Mouse (Mus musculus): ENCODE data around the gene Lysmd3. TPM values are rescaled to one million over a fixed set of nuclear protein-coding genes. Genes with fewer than 3 reads are reported as not detected.
A peak's percentile ranks its signal among the peaks of the same experiment; 100 is the strongest.
"Not testable (repeated sequence)": the region's sequence is repeated elsewhere in the genome, so short reads cannot be mapped to it uniquely, and the experiment has no call there.

Gene Lysmd3
- 10 to 100 TPM; 13.2 to 17.2 TPM for total RNA-seq (2021)
- 4.3 and 9.3 TPM in 2 replicates for polyA plus RNA-seq (2012; rRNA removed)
- long read RNA-seq, full-length matches to known transcripts = 14 of 20 reads
- long read RNA-seq, partial matches to known transcripts = 0 of 20 reads
- long read RNA-seq, other reads (novel, unspliced or antisense) = 6 of 20 reads

DNA sequence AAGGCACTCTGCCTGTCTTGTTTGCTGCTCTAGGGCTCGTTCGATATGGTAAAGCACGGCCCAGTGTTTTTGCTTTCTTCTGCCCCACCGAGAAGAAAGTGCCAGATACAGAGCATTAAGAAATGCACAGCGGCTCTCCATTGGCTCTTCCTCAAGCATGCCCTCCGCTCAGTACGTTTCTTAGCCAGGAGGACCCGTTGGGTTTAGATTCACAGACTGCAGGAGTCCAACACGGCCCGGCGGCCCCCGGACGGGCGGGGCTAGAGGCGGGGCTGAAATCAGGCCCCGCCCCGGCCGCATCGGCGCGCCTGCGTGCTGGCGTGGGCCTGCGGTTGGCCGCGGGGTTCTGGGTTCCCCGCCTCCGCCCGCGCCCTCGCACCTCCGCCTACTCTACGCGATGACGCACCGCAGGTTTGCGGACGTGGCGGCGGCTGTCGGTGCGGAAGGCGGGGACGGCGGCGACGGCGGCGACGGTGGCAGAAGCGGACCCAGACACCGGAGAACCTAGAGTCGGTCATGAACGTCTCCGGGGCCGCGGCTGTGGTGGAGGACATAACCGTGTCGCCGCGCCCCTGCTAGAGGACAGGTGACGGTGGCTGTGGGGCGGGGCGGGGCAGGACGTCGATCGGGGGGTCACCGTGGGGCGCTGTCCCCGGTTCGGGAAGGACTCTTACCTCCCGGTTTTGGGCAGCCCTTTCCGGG is at the start of gene Lysmd3:
TSS of gene Lysmd3 (plus strand) at position 313 of the 702 bp plus-strand sequence.
- H3K27ac ChIP-seq = peak within 1 kb of the TSS; percentile 98
- TF ChIP-seq EP300 (IDR thresholded peaks at IDR 0.05; ENCODE audit: insufficient read depth, low read depth, low read length) (no peak), CTCF (IDR thresholded peaks at IDR 0.05) (no peak), POLR2A (IDR thresholded peaks at IDR 0.05; ENCODE audit: insufficient read depth, low read depth, low read length) (peak; percentile 77)
- peaks cover 3% of the 10 kb centered on the region; the same call in 1 of the 2 replicates for H3K4me1 ChIP-seq (ENCODE audit: control insufficient read depth, insufficient read depth, low read length)
- H3K27me3 ChIP-seq (ENCODE audit: control insufficient read depth, insufficient read depth, low read length) = no peaks in the 10 kb centered on the region
- peaks cover 5% of the 10 kb centered on the region; the same call in 1 of the 2 replicates for H3K36me3 ChIP-seq (ENCODE audit: control insufficient read depth, insufficient read depth, low read length)
- peak; percentile 94 to 96 for DNase-seq
- H3K4me3 ChIP-seq = peak within 1 kb of the TSS; percentile 61
- H3K79me2 ChIP-seq (replicated peaks; ENCODE audit: control insufficient read depth, insufficient read depth, low read length) = peaks cover 4% of the 10 kb centered on the region; the same call in 1 of the 2 replicates
- WGBS = 1% methylated on average over 73 of the region's 73 CpGs
- intact Hi-C loops (cut with DNase I) = loop anchor here (5.0 kb wide), 4 partner anchors 55 to 775 kb away; partner anchors contain the start of genes Arrdc3, Cetn3, Mblac2 and Polr3g
- H3K9ac ChIP-seq (ENCODE audit: low read depth, low read length) = peak within 1 kb of the TSS; percentile 98

DNA sequence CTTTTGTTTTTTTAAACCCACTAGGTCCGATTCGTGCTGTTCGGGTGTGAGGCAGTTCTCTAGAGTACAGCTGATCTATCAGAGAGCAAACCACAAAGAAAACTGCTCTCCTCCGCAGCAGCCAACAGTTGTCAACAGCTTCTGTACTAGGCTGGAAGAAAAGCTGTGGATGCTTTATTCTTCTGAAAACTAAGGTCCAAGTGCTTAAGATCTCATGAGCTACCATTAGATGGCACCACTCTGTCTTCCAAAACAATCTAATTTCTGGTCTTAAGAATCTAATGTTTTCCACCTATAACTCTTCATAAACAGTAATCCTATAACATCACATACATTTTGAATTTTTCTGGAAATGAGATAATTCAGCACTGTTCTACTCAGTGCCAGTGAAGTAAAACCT is 47.1 kb upstream of the Lysmd3 start:
- Histone ChIP-seq H3K79me2 (replicated peaks; ENCODE audit: control insufficient read depth, insufficient read depth, low read length) (no peaks in the 10 kb centered on the region), H3K27me3 (ENCODE audit: control insufficient read depth, insufficient read depth, low read length) (no peaks in the 10 kb centered on the region), H3K27ac (no peak overlapping the region), H3K4me3 (no peak overlapping the region), H3K4me1 (ENCODE audit: control insufficient read depth, insufficient read depth, low read length) (no peaks in the 10 kb centered on the region), H3K36me3 (ENCODE audit: control insufficient read depth, insufficient read depth, low read length) (no peaks in the 10 kb centered on the region), H3K9ac (ENCODE audit: low read depth, low read length) (no peak overlapping the region)
- no peak for DNase-seq
- intact Hi-C loops (cut with DNase I) = no loop called here
- 70% methylated on average over 4 of the region's 4 CpGs for WGBS
- TF ChIP-seq EP300 (IDR thresholded peaks at IDR 0.05; ENCODE audit: insufficient read depth, low read depth, low read length) = no peak
- no peak for TF ChIP-seq POLR2A (IDR thresholded peaks at IDR 0.05; ENCODE audit: insufficient read depth, low read depth, low read length)
- TF ChIP-seq CTCF (IDR thresholded peaks at IDR 0.05) = no peak

DNA sequence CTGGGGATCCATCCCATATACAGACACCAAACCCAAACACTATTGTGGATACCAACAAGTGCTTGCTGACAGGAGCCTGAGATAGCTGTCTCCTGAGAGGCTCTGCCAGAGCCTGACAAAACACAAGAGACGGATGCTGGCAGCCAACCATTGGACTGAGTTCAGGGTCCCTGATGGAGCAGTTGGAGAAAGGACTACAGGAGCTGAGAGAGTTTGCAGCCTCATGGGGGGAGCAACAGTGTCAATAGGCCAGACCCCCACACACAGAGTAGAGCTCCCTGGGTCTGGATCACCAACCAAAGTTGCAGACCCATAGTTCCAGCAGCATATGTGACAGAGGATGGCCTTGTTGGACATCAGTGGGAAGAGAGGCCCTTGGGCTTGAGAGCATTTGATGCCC is 29.6 kb upstream of the Lysmd3 start:
- H3K4me3 ChIP-seq; H3K4me1 ChIP-seq (ENCODE audit: control insufficient read depth, insufficient read depth, low read length); H3K9ac ChIP-seq (ENCODE audit: low read depth, low read length); H3K36me3 ChIP-seq (ENCODE audit: control insufficient read depth, insufficient read depth, low read length); H3K79me2 ChIP-seq (replicated peaks; ENCODE audit: control insufficient read depth, insufficient read depth, low read length); DNase-seq; intact Hi-C loops (cut with DNase I); H3K27me3 ChIP-seq (ENCODE audit: control insufficient read depth, insufficient read depth, low read length); H3K27ac ChIP-seq: not testable (repeated sequence)
- WGBS = 46% methylated on average over 1 of the region's 1 CpGs

DNA sequence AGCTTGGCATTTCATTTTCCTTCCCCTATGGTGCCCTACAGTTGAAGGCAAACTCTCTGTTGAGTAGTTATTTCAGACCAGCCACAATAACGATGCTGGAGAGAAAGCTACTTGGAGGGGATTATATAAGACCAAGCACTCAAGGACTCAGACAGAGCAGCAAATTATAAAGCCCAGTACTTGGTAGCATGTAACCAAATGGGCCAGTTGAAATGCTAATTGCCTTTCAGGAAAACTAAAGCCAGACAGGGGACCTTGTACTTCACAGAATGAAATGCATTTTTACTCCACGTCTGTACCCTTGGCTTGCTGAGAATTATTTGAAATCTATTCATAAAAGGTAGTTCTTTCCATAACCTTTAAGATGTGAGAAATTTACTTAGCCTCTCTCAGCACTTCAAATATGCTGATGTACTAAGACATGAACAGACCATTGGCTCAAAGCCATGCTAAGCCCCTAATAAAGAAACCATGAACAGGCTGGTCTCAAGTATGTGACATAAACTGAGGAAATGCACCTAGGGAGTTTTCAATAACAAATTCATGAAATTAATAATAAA is 28.8 kb upstream of the Lysmd3 start:
- Histone ChIP-seq H3K9ac (ENCODE audit: low read depth, low read length) (no peak overlapping the region), H3K4me1 (ENCODE audit: control insufficient read depth, insufficient read depth, low read length) (no peaks in the 10 kb centered on the region), H3K27me3 (ENCODE audit: control insufficient read depth, insufficient read depth, low read length) (peaks cover 7% of the 10 kb centered on the region), H3K4me3 (no peak overlapping the region), H3K36me3 (ENCODE audit: control insufficient read depth, insufficient read depth, low read length) (no peaks in the 10 kb centered on the region), H3K79me2 (replicated peaks; ENCODE audit: control insufficient read depth, insufficient read depth, low read length) (no peaks in the 10 kb centered on the region), H3K27ac (no peak overlapping the region)
- 65% methylated on average over 2 of the region's 2 CpGs for WGBS
- intact Hi-C loops (cut with DNase I) = no loop called here
- DNase-seq = no peak
- TF ChIP-seq POLR2A (IDR thresholded peaks at IDR 0.05; ENCODE audit: insufficient read depth, low read depth, low read length) (no peak), CTCF (IDR thresholded peaks at IDR 0.05) (no peak), EP300 (IDR thresholded peaks at IDR 0.05; ENCODE audit: insufficient read depth, low read depth, low read length) (no peak)

DNA sequence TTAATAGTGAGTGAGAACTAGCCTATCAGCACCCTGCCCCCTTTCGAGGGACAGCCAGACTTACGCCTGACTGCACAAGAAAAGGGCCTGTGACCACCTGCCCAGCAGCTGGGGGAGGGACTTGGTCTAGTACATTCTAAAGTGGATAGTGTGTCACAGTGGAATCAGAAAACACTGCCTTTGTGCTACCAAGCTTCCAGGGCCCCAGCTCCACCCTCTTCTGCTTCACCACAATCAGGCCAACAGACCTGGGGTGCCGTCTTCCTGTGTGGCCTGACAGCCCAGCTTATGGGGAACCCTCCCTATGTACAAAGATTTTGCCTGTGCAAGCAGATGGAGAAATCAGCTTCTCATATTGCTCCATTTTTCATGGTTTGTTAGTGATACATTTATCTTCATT is 28.1 kb upstream of the Lysmd3 start:
- TF ChIP-seq POLR2A (IDR thresholded peaks at IDR 0.05; ENCODE audit: insufficient read depth, low read depth, low read length) (no peak), EP300 (IDR thresholded peaks at IDR 0.05; ENCODE audit: insufficient read depth, low read depth, low read length) (no peak), CTCF (IDR thresholded peaks at IDR 0.05) (no peak)
- 71% methylated on average over 3 of the region's 3 CpGs for WGBS
- Histone ChIP-seq H3K4me1 (ENCODE audit: control insufficient read depth, insufficient read depth, low read length) (no peaks in the 10 kb centered on the region), H3K9ac (ENCODE audit: low read depth, low read length) (no peak overlapping the region), H3K27me3 (ENCODE audit: control insufficient read depth, insufficient read depth, low read length) (peaks cover 7% of the 10 kb centered on the region), H3K79me2 (replicated peaks; ENCODE audit: control insufficient read depth, insufficient read depth, low read length) (no peaks in the 10 kb centered on the region), H3K36me3 (ENCODE audit: control insufficient read depth, insufficient read depth, low read length) (no peaks in the 10 kb centered on the region), H3K4me3 (no peak overlapping the region), H3K27ac (no peak overlapping the region)
- DNase-seq = no peak
- intact Hi-C loops (cut with DNase I) = no loop called here

DNA sequence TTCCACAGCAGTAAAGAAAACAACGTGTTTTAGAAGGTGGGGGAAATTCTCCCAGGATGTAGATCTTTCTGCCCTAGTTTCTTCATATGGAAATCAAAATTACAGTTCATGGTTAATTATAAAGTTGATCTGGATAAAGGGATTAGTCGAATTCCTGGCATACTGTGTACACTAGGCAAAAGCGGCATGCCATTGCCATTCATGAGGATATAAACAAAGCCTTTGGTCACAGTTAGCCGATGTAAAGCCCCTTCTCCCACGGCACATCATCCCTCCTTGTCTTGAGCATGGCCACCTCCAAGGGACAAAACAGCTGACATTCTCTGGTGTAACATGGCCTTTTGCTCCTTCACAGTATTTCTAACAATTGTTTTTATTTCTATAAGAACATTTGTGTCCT is 26.9 kb upstream of the Lysmd3 start:
- intact Hi-C loops (cut with DNase I) = no loop called here
- no peak overlapping the region for H3K27ac ChIP-seq
- WGBS = 70% methylated on average over 5 of the region's 5 CpGs
- no peaks in the 10 kb centered on the region for H3K4me1 ChIP-seq (ENCODE audit: control insufficient read depth, insufficient read depth, low read length)
- H3K4me3 ChIP-seq = no peak overlapping the region
- H3K79me2 ChIP-seq (replicated peaks; ENCODE audit: control insufficient read depth, insufficient read depth, low read length) = no peaks in the 10 kb centered on the region
- DNase-seq = no peak
- no peak overlapping the region for H3K9ac ChIP-seq (ENCODE audit: low read depth, low read length)
- peaks cover 7% of the 10 kb centered on the region for H3K27me3 ChIP-seq (ENCODE audit: control insufficient read depth, insufficient read depth, low read length)
- no peaks in the 10 kb centered on the region for H3K36me3 ChIP-seq (ENCODE audit: control insufficient read depth, insufficient read depth, low read length)
- TF ChIP-seq POLR2A (IDR thresholded peaks at IDR 0.05; ENCODE audit: insufficient read depth, low read depth, low read length) = no peak
- TF ChIP-seq EP300 (IDR thresholded peaks at IDR 0.05; ENCODE audit: insufficient read depth, low read depth, low read length) = no peak
- TF ChIP-seq CTCF (IDR thresholded peaks at IDR 0.05) = no peak

All from heart, adult 2 months (tissue).